Mouse (Mus musculus): ENCODE results near the gene Alpl.

DNA sequence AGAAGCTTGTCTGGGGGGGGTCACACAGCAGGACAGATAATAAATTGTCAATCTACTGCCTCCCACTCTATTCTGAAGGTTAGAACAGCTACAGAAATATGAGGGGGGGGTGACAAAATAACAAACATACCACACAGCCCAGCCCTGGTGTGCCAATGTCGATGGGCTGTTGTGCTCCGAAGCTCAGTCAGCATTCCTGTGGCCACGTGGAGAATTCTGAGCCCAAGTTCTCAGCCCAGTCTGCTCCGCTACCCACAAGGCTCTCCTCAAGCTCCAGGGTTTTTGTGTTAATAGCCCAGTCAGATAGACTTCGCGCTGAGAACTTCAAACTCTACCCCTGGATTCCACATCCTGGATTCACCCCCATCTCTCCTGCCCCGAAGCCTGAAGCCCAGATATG, 2.6 kb downstream of the Alpl start:
- TF ChIP-seq CTCF (IDR thresholded peaks at IDR 0.05; ENCODE audit: insufficient read depth, low read depth, low read length), result no peak
- TF ChIP-seq POLR2A (IDR thresholded peaks at IDR 0.05; ENCODE audit: insufficient read depth, low read depth, low read length), result no peak
